Mouse (Mus musculus) neural tube, embryonic 14.5 days (tissue): Measurements from ENCODE around the gene Ncor2. TPM values are rescaled to one million over a fixed set of nuclear protein-coding genes. Genes with fewer than 3 reads are reported as not detected.
A peak's percentile ranks its signal among the peaks of the same experiment; 100 is the strongest.

Source experiments
- ATAC-seq: fragments of 200-750 bp; cut with Nextera tagmentation; 2 replicates; pipeline ENCODE4 v1.8.0; 2017; ENCODE audit warnings: low read depth, mild to moderate bottlenecking, moderate TSS enrichment, moderate library complexity
- H3K27ac ChIP-seq: fragments of 300-500 bp; sonication (generic); 2 replicates; pipeline ENCODE4 v1.5.1; 2014; ENCODE audit warnings: low read depth, mild to moderate bottlenecking, control low read depth, low read length, moderate library complexity, mixed read lengths
- H3K27me3 ChIP-seq: fragments of 300-500 bp; sonication (generic); 2 replicates; pipeline ENCODE4 v1.6.1; 2014; ENCODE audit warnings: low read length; ENCODE audit not compliant: control insufficient read depth, insufficient read depth
- H3K36me3 ChIP-seq: fragments of 300-500 bp; sonication (generic); 2 replicates; pipeline ENCODE4 v1.6.1; 2014; ENCODE audit warnings: low read length, mixed read lengths; ENCODE audit not compliant: control insufficient read depth, insufficient read depth
- H3K4me1 ChIP-seq: fragments of 300-500 bp; sonication (generic); 2 replicates; pipeline ENCODE4 v1.6.1; 2014; ENCODE audit warnings: low read length; ENCODE audit not compliant: control insufficient read depth, insufficient read depth
- H3K4me2 ChIP-seq: fragments of 300-500 bp; sonication (generic); 2 replicates; pipeline ENCODE4 v1.6.1; 2014; ENCODE audit warnings: mild to moderate bottlenecking, low read depth, low read length, control low read depth
- H3K4me3 ChIP-seq: fragments of 300-500 bp; sonication (generic); 2 replicates; pipeline ENCODE4 v1.5.1; 2014; ENCODE audit warnings: low read depth, low read length, control low read depth, mixed read lengths
- H3K9ac ChIP-seq: fragments of 300-500 bp; sonication (generic); replicated peaks from 2 replicates; pipeline ENCODE4 v1.6.1; 2014; ENCODE audit warnings: low read depth, mild to moderate bottlenecking, control low read depth, low read length, mixed read lengths
- H3K9me3 ChIP-seq: fragments of 300-500 bp; sonication (generic); 2 replicates; pipeline ENCODE4 v1.6.1; 2016; ENCODE audit warnings: low read length; ENCODE audit not compliant: control insufficient read depth
- WGBS: fragments of 180-500 bp; shearing (Covaris S2); extraction: QIAGEN DNeasy Blood & Tissue Kit; methylation state at CpG from one replicate; pipeline ENCODE4 v1.1.7; 2014; 5-methylcytosine and 5-hydroxymethylcytosine counted together
- polyA plus RNA-seq: library from polyadenylated mRNA; unstranded; fragments of >200 nt; fragmentation: Nextera tagmentation; extraction: Ambion mirVana; gene quantifications from 2 replicates; pipeline ENCODE4 v1.2.1, GENCODE M21; 2014

Gene Ncor2
- polyA plus RNA-seq, 1 experiment from 2014 or later, result 32.8 TPM

GRCm38 (mm10) chr5:125138841-125139430 lies 40.1 kb downstream of the Ncor2 start:
- Histone ChIP-seq H3K36me3 (no peaks in the 10 kb centered on the region), H3K9ac (no peak overlapping the region), H3K4me2 (no peak overlapping the region), H3K27me3 (no peaks in the 10 kb centered on the region), H3K9me3 (no peaks in the 10 kb centered on the region), H3K4me3 (no peak overlapping the region), H3K4me1 (peaks cover 78% of the 10 kb centered on the region), H3K27ac (peak overlapping the region; percentile 96)
- no peak for ATAC-seq
- 79% methylated on average over 13 of the region's 13 CpGs for WGBS

DNA sequence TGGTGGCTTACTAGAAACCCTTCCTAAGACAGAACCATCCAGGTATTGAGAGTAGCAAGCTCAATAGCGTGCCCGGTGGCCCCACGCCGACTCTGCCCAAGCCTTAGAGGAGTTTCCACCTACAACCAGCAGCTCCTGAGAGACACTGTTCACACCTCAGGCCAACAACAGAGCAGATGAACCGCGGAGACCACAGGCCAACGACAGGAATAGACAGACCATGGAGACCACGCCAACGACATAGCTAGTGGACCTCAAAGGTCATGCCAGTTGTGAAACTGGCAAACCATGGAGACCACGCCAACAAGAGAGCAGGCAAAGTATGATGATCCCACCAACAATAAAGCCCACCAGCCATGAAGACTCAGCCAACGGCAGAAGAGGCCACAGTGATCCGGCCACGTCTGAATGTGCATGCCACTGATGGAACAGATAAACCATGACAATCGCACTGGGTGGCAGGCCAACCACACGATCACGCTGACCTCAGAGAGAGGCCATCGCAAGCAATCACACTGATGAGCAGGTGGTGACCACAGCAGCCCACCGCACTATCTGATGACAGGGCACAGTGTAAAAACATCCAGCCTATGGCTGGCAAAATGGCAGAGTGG lies 41.2 kb downstream of the Ncor2 start:
- Histone ChIP-seq H3K4me1 (peaks cover 75% of the 10 kb centered on the region), H3K4me3 (no peak overlapping the region), H3K36me3 (no peaks in the 10 kb centered on the region), H3K9ac (no peak overlapping the region), H3K27me3 (no peaks in the 10 kb centered on the region), H3K9me3 (no peaks in the 10 kb centered on the region), H3K4me2 (no peak overlapping the region), H3K27ac (0 out of 2 replicates have a peak overlapping the region, but pooled peaks have one; percentile 48)
- no peak for ATAC-seq
- 92% methylated on average over 18 of the region's 18 CpGs for WGBS

- Histone ChIP-seq H3K4me2 (no peak overlapping the region), H3K36me3 (no peaks in the 10 kb centered on the region), H3K9me3 (no peaks in the 10 kb centered on the region), H3K4me1 (peaks cover 76% of the 10 kb centered on the region), H3K9ac (no peak overlapping the region), H3K4me3 (no peak overlapping the region), H3K27me3 (no peaks in the 10 kb centered on the region), H3K27ac (peak overlapping the region; percentile 66)
- ATAC-seq, result no peak
- WGBS, result 53% methylated on average over 14 of the region's 14 CpGs
Measured at GRCm38 (mm10) chr5:125136996-125137671, 41.9 kb downstream of the Ncor2 start.

GRCm38 (mm10) chr5:125136296-125136995 lies 42.6 kb downstream of the Ncor2 start:
- H3K36me3 ChIP-seq, result no peaks in the 10 kb centered on the region
- H3K4me3 ChIP-seq, result no peak overlapping the region
- ATAC-seq, result no peak
- H3K4me1 ChIP-seq, result peaks cover 76% of the 10 kb centered on the region
- H3K27ac ChIP-seq, result peak overlapping the region; percentile 66
- H3K27me3 ChIP-seq, result no peaks in the 10 kb centered on the region
- H3K9ac ChIP-seq, result no peak overlapping the region
- WGBS, result 59% methylated on average over 5 of the region's 5 CpGs
- H3K9me3 ChIP-seq, result no peaks in the 10 kb centered on the region
- H3K4me2 ChIP-seq, result no peak overlapping the region

DNA sequence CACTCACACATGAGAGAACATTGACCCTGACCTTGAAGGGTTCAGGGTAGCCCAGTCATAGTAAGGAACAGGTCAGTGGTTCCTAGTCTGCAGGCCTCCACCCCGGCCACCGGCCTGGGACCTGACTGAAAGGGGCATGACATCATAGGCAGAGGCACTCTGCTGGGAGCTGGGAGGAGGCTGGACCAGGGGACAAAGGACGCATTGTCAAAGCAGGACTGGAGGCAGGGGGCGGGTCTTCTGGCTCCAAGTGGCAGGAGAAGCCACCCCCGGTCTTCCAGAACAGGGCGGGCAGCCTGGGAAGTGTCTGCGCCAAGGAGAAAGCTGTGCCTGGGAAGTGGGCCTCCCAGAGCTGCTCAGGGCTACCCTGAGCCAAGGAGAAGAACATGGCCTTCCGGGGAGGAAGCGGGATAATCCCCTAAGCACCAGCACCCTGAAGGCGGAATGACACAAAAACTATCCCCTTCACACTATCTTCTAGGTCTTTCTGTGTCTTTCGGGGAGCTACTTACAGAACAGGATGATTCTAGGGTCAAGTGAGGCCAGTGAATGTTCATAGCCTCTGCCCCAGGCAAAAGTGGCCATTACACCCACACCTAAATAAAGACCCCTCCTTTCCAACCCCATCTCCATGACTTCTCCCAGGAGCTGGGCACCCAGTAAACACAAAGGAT lies 44.1 kb downstream of the Ncor2 start:
- Histone ChIP-seq H3K4me2 (no peak overlapping the region; the same call in 1 of the 2 replicates), H3K4me3 (no peak overlapping the region), H3K9ac (0 out of 2 replicates have a peak overlapping the region, but pooled peaks have one; percentile 2), H3K4me1 (peaks cover 73% of the 10 kb centered on the region), H3K27me3 (no peaks in the 10 kb centered on the region), H3K9me3 (no peaks in the 10 kb centered on the region), H3K36me3 (no peaks in the 10 kb centered on the region), H3K27ac (peak overlapping the region; percentile 80)
- 12% methylated on average over 11 of the region's 11 CpGs for WGBS
- peak; percentile 65; the same call in 1 of the 2 replicates for ATAC-seq

GRCm38 (mm10) chr5:125134391-125134790 lies 44.6 kb downstream of the Ncor2 start:
- peak; percentile 45 for ATAC-seq
- Histone ChIP-seq H3K9me3 (no peaks in the 10 kb centered on the region), H3K4me2 (no peak overlapping the region; the same call in 1 of the 2 replicates), H3K36me3 (no peaks in the 10 kb centered on the region), H3K27me3 (no peaks in the 10 kb centered on the region), H3K4me3 (no peak overlapping the region), H3K4me1 (peaks cover 73% of the 10 kb centered on the region), H3K9ac (no peak overlapping the region), H3K27ac (peak overlapping the region; percentile 80)
- WGBS, result 22% methylated on average over 7 of the region's 7 CpGs

DNA sequence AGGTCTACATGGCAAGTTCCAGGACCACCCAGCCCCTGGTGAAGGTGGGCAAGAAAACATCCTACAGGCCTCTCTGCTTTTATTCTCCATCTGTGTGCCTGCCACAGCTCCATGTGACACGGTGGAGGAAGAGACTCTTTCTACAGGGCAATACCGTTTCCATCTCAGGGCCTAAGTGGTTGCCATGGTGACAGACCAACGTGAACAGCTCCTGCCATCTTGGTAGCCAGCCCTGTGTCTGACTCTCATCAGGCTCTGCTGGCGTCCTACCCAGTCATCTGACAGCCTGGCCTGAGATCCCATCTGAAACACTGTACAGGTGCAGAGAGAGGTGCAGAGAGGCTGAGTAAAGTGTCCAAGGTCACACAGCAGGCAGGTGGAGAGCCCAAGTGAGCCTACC lies 45.4 kb downstream of the Ncor2 start:
- peak overlapping the region; percentile 80 for H3K27ac ChIP-seq
- H3K9me3 ChIP-seq, result no peaks in the 10 kb centered on the region
- H3K9ac ChIP-seq, result no peak overlapping the region
- H3K36me3 ChIP-seq, result no peaks in the 10 kb centered on the region
- H3K4me1 ChIP-seq, result peaks cover 74% of the 10 kb centered on the region
- H3K4me2 ChIP-seq, result no peak overlapping the region
- H3K27me3 ChIP-seq, result no peaks in the 10 kb centered on the region
- H3K4me3 ChIP-seq, result no peak overlapping the region
- ATAC-seq, result no peak
- 12% methylated on average over 4 of the region's 4 CpGs for WGBS

- ATAC-seq, result no peak
- peaks cover 78% of the 10 kb centered on the region for H3K4me1 ChIP-seq
- 87% methylated on average over 13 of the region's 13 CpGs for WGBS
- peak overlapping the region; percentile 16 for H3K27ac ChIP-seq
- no peaks in the 10 kb centered on the region for H3K9me3 ChIP-seq
- no peaks in the 10 kb centered on the region for H3K36me3 ChIP-seq
- H3K9ac ChIP-seq, result no peak overlapping the region
- no peak overlapping the region for H3K4me3 ChIP-seq
- H3K27me3 ChIP-seq, result no peaks in the 10 kb centered on the region
- no peak overlapping the region for H3K4me2 ChIP-seq
Measured at GRCm38 (mm10) chr5:125132566-125133260, 46.3 kb downstream of the Ncor2 start.
